Mouse (Mus musculus): Measurements from ENCODE around the gene Sp1.
A peak's percentile ranks its signal among the peaks of the same experiment; 100 is the strongest.

The Sp1 gene

GRCm38 (mm10) chr15:102433173-102433572 is 27.2 kb downstream of the Sp1 start:
- DNase-seq (ENCODE audit: low spot score), result no peak

- peak; percentile 82 for DNase-seq (ENCODE audit: low spot score)
Measured at GRCm38 (mm10) chr15:102442490-102442889, 36.5 kb downstream of the Sp1 start.

- peak; percentile 54 for DNase-seq (ENCODE audit: low spot score)
Measured at GRCm38 (mm10) chr15:102445146-102445545, 39.2 kb downstream of the Sp1 start, which contains the start of gene Amhr2. Amhr2 (plus strand) TSS chr15:102445367.

- DNase-seq (ENCODE audit: low spot score), result peak; percentile 48
Measured at GRCm38 (mm10) chr15:102446448-102446847, 40.5 kb downstream of the Sp1 start.

GRCm38 (mm10) chr15:102449366-102449765 is 43.4 kb downstream of the Sp1 start:
- no peak for DNase-seq (ENCODE audit: low spot score)

- DNase-seq (ENCODE audit: low spot score), result no peak
Measured at GRCm38 (mm10) chr15:102450928-102451327, 45.0 kb downstream of the Sp1 start.

- no peak for DNase-seq (ENCODE audit: low spot score)
Measured at GRCm38 (mm10) chr15:102451666-102452430, 45.9 kb downstream of the Sp1 start.

- DNase-seq (ENCODE audit: low spot score), result no peak
Measured at GRCm38 (mm10) chr15:102455993-102456392, 50.0 kb downstream of the Sp1 start.

GRCm38 (mm10) chr15:102458050-102458736 is 52.2 kb downstream of the Sp1 start:
- DNase-seq (ENCODE audit: low spot score), result no peak

GRCm38 (mm10) chr15:102458904-102459317 is 53.0 kb downstream of the Sp1 start, which contains the start of gene Prr13:
Prr13 (plus strand) TSS chr15:102459028.
- peak; percentile 84 for DNase-seq (ENCODE audit: low spot score)

- no peak for DNase-seq (ENCODE audit: low spot score)
Measured at GRCm38 (mm10) chr15:102459381-102459780, 53.4 kb downstream of the Sp1 start.

- DNase-seq (ENCODE audit: low spot score), result no peak
Measured at GRCm38 (mm10) chr15:102459847-102460246, 53.9 kb downstream of the Sp1 start.

GRCm38 (mm10) chr15:102460409-102460808 is 54.5 kb downstream of the Sp1 start:
- no peak for DNase-seq (ENCODE audit: low spot score)

- DNase-seq (ENCODE audit: low spot score), result no peak
Measured at GRCm38 (mm10) chr15:102460971-102461370, 55.0 kb downstream of the Sp1 start.

GRCm38 (mm10) chr15:102461430-102462075 is 55.6 kb downstream of the Sp1 start:
- no peak for DNase-seq (ENCODE audit: low spot score)

GRCm38 (mm10) chr15:102463666-102464065 is 57.7 kb downstream of the Sp1 start:
- DNase-seq (ENCODE audit: low spot score), result no peak

GRCm38 (mm10) chr15:102468675-102469370 is 62.9 kb downstream of the Sp1 start:
- no peak for DNase-seq (ENCODE audit: low spot score)

GRCm38 (mm10) chr15:102470183-102470604 is 64.3 kb downstream of the Sp1 start, which contains the start of gene Pcbp2:
Pcbp2 (plus strand) TSS chr15:102470539.
- DNase-seq (ENCODE audit: low spot score), result peak; percentile 96

GRCm38 (mm10) chr15:102470605-102471294 is 64.8 kb downstream of the Sp1 start:
- peak; percentile 85 for DNase-seq (ENCODE audit: low spot score)

- no peak for DNase-seq (ENCODE audit: low spot score)
Measured at GRCm38 (mm10) chr15:102471295-102471645, 65.3 kb downstream of the Sp1 start.

- DNase-seq (ENCODE audit: low spot score), result no peak
Measured at GRCm38 (mm10) chr15:102471727-102472126, 65.8 kb downstream of the Sp1 start.

All from ovary, postnatal 36 days (tissue).